Mouse (Mus musculus) layer of hippocampus, adult 18-20 months (tissue): ENCODE data around the gene Gm20721. TPM values are rescaled to one million over a fixed set of nuclear protein-coding genes. Genes with fewer than 3 reads are reported as not detected.
A peak's percentile ranks its signal among the peaks of the same experiment; 100 is the strongest.

ENCODE experiments used
- DNase-seq, 2 experiments: peaks; one replicate each; pipeline ENCODE4 v3.0.0; 2022; ENCODE audit warnings: low spot score in 2 of 2
- total RNA-seq, 2 experiments: library from RNA; stranded (reverse); gene quantifications; 2 replicates each; pipeline ENCODE4 v1.2.3; 2021

The Gm20721 gene
- total RNA-seq, 2 experiments from 2014 or later, result 3.1 to 3.2 TPM

DNA sequence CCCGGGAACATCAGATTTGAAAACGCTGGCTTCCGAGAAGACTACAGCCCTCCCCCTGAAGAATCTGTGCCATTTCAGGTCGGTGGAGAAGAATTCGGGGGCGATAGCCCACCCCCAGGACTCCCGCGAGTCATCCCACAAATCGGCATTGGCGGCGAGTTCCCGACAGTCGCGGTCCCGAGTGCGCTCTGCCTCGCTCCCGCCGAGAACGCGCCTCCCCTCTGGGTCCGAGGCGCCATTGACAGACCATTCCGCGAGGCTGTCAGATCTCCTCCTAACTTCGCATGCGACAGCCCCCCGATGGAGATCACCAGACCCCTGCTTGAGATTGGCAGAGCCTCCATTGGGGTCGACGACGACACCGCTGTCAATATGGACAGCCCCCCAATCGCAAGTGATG, 48.0 kb downstream of the Gm20721 start:
- DNase-seq, result no peak

DNA sequence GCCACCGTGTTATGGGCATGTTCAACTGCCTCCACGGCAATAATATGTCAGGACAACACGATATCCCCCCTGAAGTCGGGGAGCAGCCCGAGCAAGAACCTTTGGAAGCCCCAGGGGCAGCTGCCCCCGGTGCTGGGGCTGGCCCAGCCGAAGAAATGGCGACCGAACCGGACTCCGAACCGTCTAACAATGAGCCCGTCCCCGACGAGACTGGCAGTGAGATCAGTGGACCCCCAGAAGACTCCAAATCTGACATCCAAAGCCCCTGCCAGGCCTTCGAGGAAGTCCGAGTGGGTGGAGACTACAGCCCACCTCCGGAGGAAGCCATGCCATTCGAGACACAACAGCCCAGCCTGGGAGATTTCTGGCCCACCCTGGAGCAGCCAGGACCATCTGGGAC, 48.7 kb downstream of the Gm20721 start:
- DNase-seq, result no peak

DNA sequence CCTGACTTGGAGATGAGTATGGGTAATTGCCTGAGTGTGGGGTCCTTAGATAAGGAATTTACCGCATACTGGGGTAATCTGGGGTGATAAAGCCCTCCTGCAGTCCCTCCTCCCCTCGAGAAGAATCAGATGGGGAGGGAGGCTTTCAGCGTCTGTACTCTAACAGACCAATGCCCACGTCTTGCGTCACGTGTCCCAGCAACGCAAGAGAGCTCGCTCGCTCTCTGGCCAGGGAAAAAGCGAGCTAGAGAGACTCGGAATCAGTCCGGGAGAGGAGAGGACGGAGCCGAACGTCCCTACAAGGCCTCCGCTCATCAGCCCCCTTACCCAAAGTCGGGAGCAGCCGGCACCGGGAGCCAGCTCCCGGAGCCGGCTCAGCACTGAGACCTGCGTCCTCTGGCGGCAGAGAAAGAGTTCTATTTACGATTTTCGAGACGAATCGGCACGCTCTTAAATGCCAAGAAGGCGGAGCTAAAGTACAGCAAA, 49.4 kb downstream of the Gm20721 start:
- DNase-seq, result no peak

GRCm38 (mm10) chr2:174295900-174296465, 50.5 kb downstream of the Gm20721 start:
- no peak for DNase-seq

DNA sequence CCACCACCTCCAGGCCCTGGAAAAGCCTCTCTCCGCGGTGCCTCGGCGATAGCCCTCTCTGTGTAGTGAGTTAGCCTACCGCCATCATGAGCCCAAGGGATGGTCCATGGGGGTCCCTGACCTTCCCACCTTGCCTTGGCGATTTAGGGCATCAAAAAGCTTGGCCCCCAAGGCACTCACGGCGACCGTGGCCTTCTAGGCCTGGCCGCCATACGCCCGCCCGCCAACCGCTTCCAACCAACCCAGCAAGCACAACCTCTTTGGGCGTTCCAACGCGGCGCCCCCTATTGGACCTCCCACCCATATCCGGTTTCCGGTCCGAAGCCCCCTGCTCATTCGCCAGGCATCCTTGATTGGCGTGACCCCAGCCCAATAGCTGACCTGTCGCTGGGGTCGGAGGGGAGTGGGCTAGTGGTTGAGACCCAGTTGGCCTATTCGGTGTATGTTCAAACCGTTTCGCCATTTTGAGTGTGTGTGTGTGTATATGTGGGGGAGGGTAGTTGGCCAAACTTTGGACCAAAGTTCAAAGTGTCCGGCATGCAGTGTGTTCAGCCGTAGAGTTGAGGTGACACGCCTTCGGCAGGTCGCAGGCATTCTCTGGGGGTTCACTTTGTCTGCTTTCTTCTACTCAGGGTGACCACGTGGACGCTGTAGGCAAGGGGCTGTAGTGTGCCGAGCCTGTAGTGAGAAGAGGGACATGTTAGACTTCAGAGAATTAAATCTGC, 51.2 kb downstream of the Gm20721 start:
- DNase-seq, result peak in 1 of 2 experiments; percentile 25

GRCm38 (mm10) chr2:174294457-174294856, 52.1 kb downstream of the Gm20721 start:
- no peak for DNase-seq

DNA sequence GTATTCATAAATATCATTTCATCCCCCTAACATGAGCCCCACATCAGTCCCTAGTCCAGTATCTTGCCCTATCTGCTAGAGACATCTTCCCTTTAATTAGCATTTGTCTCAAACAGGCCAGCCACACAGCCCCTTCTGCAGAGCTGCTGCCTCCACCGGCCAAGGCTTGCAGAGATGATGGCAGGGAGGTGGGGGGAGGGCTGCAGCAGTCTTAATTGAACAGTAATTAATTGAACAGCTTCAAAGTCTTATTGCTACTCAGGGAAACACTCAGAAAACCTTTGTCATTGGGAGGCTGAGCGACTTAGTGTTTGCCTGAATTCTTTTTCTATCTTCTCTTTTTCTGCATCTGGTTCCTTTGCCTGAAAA, 54.9 kb downstream of the Gm20721 start:
- DNase-seq, result no peak

DNA sequence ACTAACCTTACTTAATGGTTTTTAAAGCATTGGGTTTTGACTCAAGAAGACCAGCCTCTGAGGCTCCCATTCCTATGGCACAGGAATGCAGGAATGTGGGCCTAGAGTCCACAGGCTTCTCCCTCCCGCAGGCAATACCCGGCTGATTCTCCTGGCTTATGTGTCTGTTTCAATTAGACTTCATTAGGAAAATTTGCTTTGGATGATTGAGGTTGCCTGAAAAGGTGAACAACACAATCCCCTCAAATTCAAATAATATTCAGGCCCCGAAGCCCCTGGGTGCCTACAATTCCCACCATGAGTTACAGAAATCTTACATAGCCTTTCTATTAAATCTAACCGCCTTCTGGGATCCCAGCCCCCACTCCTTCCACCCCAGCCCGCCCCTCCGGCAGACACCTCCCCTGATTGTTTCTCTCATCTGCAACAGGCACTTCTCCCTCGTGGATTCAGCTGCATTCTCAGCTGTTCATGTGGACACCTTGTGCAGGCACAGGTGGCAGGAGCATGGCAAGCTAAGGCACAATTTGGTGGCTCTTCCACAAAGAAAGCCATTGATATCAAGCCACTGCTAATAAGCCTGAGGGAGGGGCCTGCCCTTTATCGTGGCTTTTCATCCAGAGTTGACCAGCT, 55.4 kb downstream of the Gm20721 start:
- no peak for DNase-seq

DNA sequence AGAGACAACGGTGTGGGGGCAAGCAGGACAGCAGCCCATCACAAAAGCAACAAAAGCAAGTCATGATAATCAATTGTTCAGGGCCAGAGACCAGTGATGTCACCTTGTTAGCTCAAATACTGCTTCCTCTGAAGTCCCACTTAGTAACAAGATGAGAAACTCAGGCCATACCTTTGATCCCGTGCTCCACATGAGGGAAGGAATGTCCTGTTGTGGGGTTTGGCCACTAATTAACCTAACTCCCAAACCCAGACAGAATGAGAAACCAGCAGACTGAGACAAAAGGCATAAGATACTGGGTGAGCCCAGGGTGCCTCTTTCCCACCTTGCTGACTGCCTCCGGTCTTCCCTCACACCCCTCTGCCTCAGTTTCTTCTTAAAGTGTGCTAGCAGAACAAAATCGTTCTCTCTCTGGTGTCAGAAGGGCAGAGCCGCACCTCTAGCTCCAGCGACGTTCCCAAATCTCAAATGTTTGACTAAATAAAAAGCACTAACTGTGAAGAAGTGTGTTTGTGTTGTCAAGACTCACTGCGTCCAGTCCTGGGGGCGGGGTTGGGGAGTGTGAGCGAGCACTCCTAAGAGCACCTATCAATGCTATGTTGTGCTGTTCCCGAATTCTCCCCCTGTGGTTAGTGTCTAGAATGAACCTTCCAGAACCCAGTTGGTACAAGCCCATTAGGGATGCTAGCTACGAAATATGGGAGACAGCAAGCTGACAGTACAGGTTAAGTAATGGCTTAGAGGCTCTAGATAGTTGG, 57.7 kb downstream of the Gm20721 start:
- no peak for DNase-seq

GRCm38 (mm10) chr2:174287921-174288320, 58.6 kb downstream of the Gm20721 start:
- no peak for DNase-seq

- DNase-seq, result no peak
Observed at GRCm38 (mm10) chr2:174285921-174286470, 60.5 kb downstream of the Gm20721 start.

GRCm38 (mm10) chr2:174284807-174285457, 61.6 kb downstream of the Gm20721 start:
- no peak for DNase-seq

- peak in 1 of 2 experiments; percentile 44 for DNase-seq
Observed at GRCm38 (mm10) chr2:174284011-174284410, 62.5 kb downstream of the Gm20721 start, which contains the start of gene Gnas. TSS of gene Gnas (plus strand) at chr2:174284320.

DNA sequence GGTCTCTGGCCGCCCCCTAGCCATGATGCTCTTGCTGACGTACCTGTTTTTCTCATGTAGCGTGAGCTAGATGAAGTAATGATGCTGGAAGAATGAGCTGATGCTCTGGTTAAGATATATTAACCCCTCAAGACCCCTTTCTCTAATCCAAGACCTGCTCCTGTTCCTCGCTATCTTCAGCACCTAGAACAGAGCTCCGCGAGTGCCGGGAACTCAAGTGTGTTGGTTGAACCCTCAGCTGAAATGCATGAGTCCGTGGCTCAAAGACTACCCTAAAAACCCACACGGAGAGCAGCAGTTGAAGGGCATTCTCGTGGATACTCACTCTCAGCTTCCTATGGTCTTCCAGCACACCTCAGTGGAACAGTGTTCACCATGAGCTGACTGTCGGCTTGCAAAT, 63.2 kb downstream of the Gm20721 start:
- DNase-seq, result no peak

Other genes starting within 250 kb of the Gm20721 start
- gene Npepl1, start 236.4 kb downstream of the Gm20721 start, total RNA-seq, result 10 to 100 TPM; 10.8 to 12.7 TPM
- 1,000 to 10,000 TPM; 1,915 to 1,929 TPM for gene Gnas, start 62.4 kb downstream of the Gm20721 start, total RNA-seq
- 10 to 100 TPM; 50.3 to 51.2 TPM for gene Nelfcd, start 69.1 kb upstream of the Gm20721 start, total RNA-seq
- gene Ctsz, start 92.3 kb upstream of the Gm20721 start, total RNA-seq, result 10 to 100 TPM; 37.9 to 44.0 TPM
- gene Tubb1, start 104.0 kb upstream of the Gm20721 start, total RNA-seq, result not detected
- 100 to 1,000 TPM; 285 to 290 TPM for gene Atp5e, start 117.4 kb upstream of the Gm20721 start, total RNA-seq
- 10 to 100 TPM; 45.2 to 46.3 TPM for gene Prelid3b, start 126.4 kb upstream of the Gm20721 start, total RNA-seq